Mouse (Mus musculus): ENCODE data around the gene Olfr1537. TPM values are rescaled to one million over a fixed set of nuclear protein-coding genes. Genes with fewer than 3 reads are reported as not detected.
A peak's percentile ranks its signal among the peaks of the same experiment; 100 is the strongest.

The Olfr1537 gene
- polyA plus RNA-seq (2015; fragmentation: Nextera tagmentation; extraction: Ambion mirVana), result not detected in 2 replicates

DNA sequence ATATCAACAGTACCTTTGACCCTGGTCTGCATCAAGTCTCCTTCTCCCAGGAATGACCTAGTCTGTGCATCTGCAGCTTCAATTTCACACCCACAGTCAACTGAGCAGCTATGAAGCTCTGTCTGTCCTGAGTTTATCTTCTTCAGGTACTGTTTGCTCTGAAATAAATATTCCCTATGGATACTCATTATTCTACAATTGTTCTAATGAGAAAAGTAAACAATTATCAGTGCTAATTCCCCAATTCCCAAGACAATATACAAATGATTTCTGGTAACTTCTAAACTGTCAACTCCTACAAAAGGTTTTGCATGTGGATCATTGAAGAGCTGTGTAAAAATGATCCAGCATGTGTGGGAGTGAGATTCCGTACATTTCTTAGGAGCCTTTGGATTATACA lies at the start of gene Olfr1537:
Olfr1537 (minus strand) TSS at position 101 of the 400 bp plus-strand sequence.
- no peak within 1 kb of the TSS for H3K27ac ChIP-seq (replicated peaks)
- H3K9me3 ChIP-seq (ENCODE audit: control insufficient read depth, low read length), result no peaks in the 10 kb centered on the region
- no peak for ATAC-seq (ENCODE audit: low FRiP score, low TSS enrichment)
- no peak for DNase-seq (ENCODE audit: low spot score)
- H3K4me3 ChIP-seq (ENCODE audit: low read depth, low read length), result no peak within 1 kb of the TSS
- TF ChIP-seq EP300 (optimal IDR thresholded peaks at IDR 0.05), result no peak
- no peak for TF ChIP-seq CTCF (IDR thresholded peaks at IDR 0.05; ENCODE audit: low read depth)
- no peak within 1 kb of the TSS for H3K4me2 ChIP-seq (replicated peaks; ENCODE audit: low read depth)
- no peaks in the 10 kb centered on the region for H3K4me1 ChIP-seq (replicated peaks; ENCODE audit: control insufficient read depth, insufficient read depth)
- WGBS, result 67% methylated on average over 1 of the region's 1 CpGs
- no peak within 1 kb of the TSS for H3K9ac ChIP-seq (ENCODE audit: low read length)
- H3K27me3 ChIP-seq (ENCODE audit: control insufficient read depth, insufficient read depth, low read length), result no peaks in the 10 kb centered on the region
- H3K36me3 ChIP-seq (ENCODE audit: control insufficient read depth, insufficient read depth, low read length), result no peaks in the 10 kb centered on the region

DNA sequence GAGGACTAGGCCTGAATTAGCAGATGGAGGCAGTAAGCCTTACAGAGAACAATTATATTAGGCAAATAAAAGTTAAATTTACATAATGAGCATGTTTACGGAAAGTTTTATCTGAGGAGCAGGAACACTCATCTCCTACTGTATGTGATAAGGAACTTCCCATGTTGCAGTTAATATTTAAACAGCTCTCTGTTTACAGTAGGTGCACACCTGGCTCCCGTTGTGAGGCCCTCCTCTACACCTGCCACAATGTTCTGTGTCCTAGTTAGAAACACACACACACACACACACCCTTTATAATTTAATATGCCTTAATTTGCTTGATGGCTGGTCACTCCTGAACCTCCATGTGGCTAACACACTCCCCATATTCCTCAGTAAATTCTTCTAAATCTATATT lies 37.3 kb upstream of the Olfr1537 start:
- 48% methylated on average over 2 of the region's 2 CpGs for WGBS
- H3K4me1 ChIP-seq (replicated peaks; ENCODE audit: control insufficient read depth, insufficient read depth), result no peaks in the 10 kb centered on the region
- H3K4me3 ChIP-seq (ENCODE audit: low read depth, low read length), result no peak overlapping the region
- H3K9me3 ChIP-seq (ENCODE audit: control insufficient read depth, low read length), result no peaks in the 10 kb centered on the region
- no peak overlapping the region for H3K9ac ChIP-seq (ENCODE audit: low read length)
- no peak overlapping the region for H3K4me2 ChIP-seq (replicated peaks; ENCODE audit: low read depth)
- H3K27me3 ChIP-seq (ENCODE audit: control insufficient read depth, insufficient read depth, low read length), result no peaks in the 10 kb centered on the region
- no peak overlapping the region for H3K27ac ChIP-seq (replicated peaks)
- ATAC-seq (ENCODE audit: low FRiP score, low TSS enrichment) (peak; percentile 64; the same call in 1 of the 2 replicates), DNase-seq (ENCODE audit: low spot score) (peak; percentile 20)
- no peaks in the 10 kb centered on the region for H3K36me3 ChIP-seq (ENCODE audit: control insufficient read depth, insufficient read depth, low read length)
- no peak for TF ChIP-seq EP300 (optimal IDR thresholded peaks at IDR 0.05)
- TF ChIP-seq CTCF (IDR thresholded peaks at IDR 0.05; ENCODE audit: low read depth), result no peak

DNA sequence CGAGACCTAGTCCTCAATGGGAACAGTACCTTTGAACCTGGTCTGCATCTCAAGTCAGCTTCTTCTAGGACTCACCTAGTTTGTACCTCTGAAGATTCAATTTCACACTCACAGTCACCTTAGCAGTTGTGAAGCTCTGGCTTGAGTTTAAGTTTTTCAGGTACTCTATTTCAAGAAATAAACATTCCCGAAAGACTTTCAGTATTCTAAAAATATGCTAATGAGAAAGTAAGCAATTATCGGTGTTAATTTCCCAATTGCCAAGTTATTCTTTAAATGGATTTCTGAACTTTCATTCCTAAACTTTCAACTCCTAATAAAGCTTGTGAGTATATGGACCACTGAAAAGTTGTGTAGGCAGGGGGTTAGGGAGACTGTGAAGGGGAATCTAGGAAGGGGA lies 26.9 kb upstream of the Olfr1537 start, which contains the start of gene Olfr945:
Olfr945 (minus strand) TSS at position 101 of the 400 bp plus-strand sequence.
- H3K9ac ChIP-seq (ENCODE audit: low read length), result no peak within 1 kb of the TSS
- no peaks in the 10 kb centered on the region for H3K27me3 ChIP-seq (ENCODE audit: control insufficient read depth, insufficient read depth, low read length)
- H3K4me3 ChIP-seq (ENCODE audit: low read depth, low read length), result no peak within 1 kb of the TSS
- H3K4me2 ChIP-seq (replicated peaks; ENCODE audit: low read depth), result no peak within 1 kb of the TSS
- TF ChIP-seq EP300 (optimal IDR thresholded peaks at IDR 0.05) (no peak), CTCF (IDR thresholded peaks at IDR 0.05; ENCODE audit: low read depth) (no peak)
- H3K36me3 ChIP-seq (ENCODE audit: control insufficient read depth, insufficient read depth, low read length), result no peaks in the 10 kb centered on the region
- H3K4me1 ChIP-seq (replicated peaks; ENCODE audit: control insufficient read depth, insufficient read depth), result no peaks in the 10 kb centered on the region
- H3K27ac ChIP-seq (replicated peaks), result no peak within 1 kb of the TSS
- 86% methylated on average over 3 of the region's 3 CpGs for WGBS
- DNase-seq (ENCODE audit: low spot score) (no peak), ATAC-seq (ENCODE audit: low FRiP score, low TSS enrichment) (no peak)
- H3K9me3 ChIP-seq (ENCODE audit: control insufficient read depth, low read length), result no peaks in the 10 kb centered on the region

DNA sequence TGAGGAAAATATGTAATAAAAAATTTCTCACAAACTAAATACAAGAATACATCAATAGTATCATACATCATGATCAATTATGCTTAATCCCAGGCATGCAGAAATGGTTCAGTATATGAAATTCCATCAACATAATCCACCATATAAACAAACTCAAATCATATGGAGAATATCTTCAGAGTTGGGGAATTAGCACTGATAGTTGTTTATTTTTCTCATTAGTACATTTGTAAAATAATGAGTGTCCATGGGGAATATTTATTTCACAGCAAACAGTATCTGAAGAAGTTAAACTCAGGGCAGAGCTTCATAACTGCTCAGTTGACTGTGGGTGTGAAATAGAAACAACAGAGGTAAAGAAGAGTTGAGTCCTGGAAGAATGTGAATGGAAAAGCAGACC lies 48.2 kb downstream of the Olfr1537 start, which contains the start of gene Olfr944:
Olfr944 (plus strand) TSS at position 301 of the 400 bp plus-strand sequence.
- DNase-seq (ENCODE audit: low spot score), result no peak
- TF ChIP-seq EP300 (optimal IDR thresholded peaks at IDR 0.05) (no peak), CTCF (IDR thresholded peaks at IDR 0.05; ENCODE audit: low read depth) (no peak)
- Histone ChIP-seq H3K4me2 (replicated peaks; ENCODE audit: low read depth) (no peak within 1 kb of the TSS), H3K9ac (ENCODE audit: low read length) (no peak within 1 kb of the TSS), H3K36me3 (ENCODE audit: control insufficient read depth, insufficient read depth, low read length) (no peaks in the 10 kb centered on the region), H3K27ac (replicated peaks) (no peak within 1 kb of the TSS), H3K27me3 (ENCODE audit: control insufficient read depth, insufficient read depth, low read length) (no peaks in the 10 kb centered on the region), H3K4me3 (ENCODE audit: low read depth, low read length) (no peak within 1 kb of the TSS), H3K4me1 (replicated peaks; ENCODE audit: control insufficient read depth, insufficient read depth) (no peaks in the 10 kb centered on the region), H3K9me3 (ENCODE audit: control insufficient read depth, low read length) (no peaks in the 10 kb centered on the region)
- no peak for ATAC-seq (ENCODE audit: low FRiP score, low TSS enrichment)

Other genes starting within 250 kb of the Olfr1537 start
- not detected in 2 replicates for gene Olfr146, start 226.6 kb downstream of the Olfr1537 start, polyA plus RNA-seq (2015; fragmentation: Nextera tagmentation; extraction: Ambion mirVana)
- not detected in 2 replicates for gene Olfr937, start 185.0 kb downstream of the Olfr1537 start, polyA plus RNA-seq (2015; fragmentation: Nextera tagmentation; extraction: Ambion mirVana)
- gene Olfr938, start 171.1 kb downstream of the Olfr1537 start, polyA plus RNA-seq (2015; fragmentation: Nextera tagmentation; extraction: Ambion mirVana), result not detected in 2 replicates
- not detected in 2 replicates for gene Olfr27, start 121.9 kb downstream of the Olfr1537 start, polyA plus RNA-seq (2015; fragmentation: Nextera tagmentation; extraction: Ambion mirVana)
- gene Olfr943, start 83.7 kb downstream of the Olfr1537 start, polyA plus RNA-seq (2015; fragmentation: Nextera tagmentation; extraction: Ambion mirVana), result 0.01 TPM in 1 of 2 replicates, not detected in the other
- not detected in 2 replicates for gene Olfr944, start 48.1 kb downstream of the Olfr1537 start, polyA plus RNA-seq (2015; fragmentation: Nextera tagmentation; extraction: Ambion mirVana)
- gene Olfr945, start 26.8 kb upstream of the Olfr1537 start, polyA plus RNA-seq (2015; fragmentation: Nextera tagmentation; extraction: Ambion mirVana), result not detected in 2 replicates
- gene Olfr948, start 76.1 kb upstream of the Olfr1537 start, polyA plus RNA-seq (2015; fragmentation: Nextera tagmentation; extraction: Ambion mirVana), result not detected in 2 replicates
- not detected in 2 replicates for gene Olfr951, start 137.4 kb upstream of the Olfr1537 start, polyA plus RNA-seq (2015; fragmentation: Nextera tagmentation; extraction: Ambion mirVana)
- gene Olfr952, start 177.2 kb upstream of the Olfr1537 start, polyA plus RNA-seq (2015; fragmentation: Nextera tagmentation; extraction: Ambion mirVana), result not detected in 2 replicates
- gene Olfr954, start 206.7 kb upstream of the Olfr1537 start, polyA plus RNA-seq (2015; fragmentation: Nextera tagmentation; extraction: Ambion mirVana), result 0.02 TPM in 1 of 2 replicates, not detected in the other
- not detected in 2 replicates for gene Olfr955, start 221.9 kb upstream of the Olfr1537 start, polyA plus RNA-seq (2015; fragmentation: Nextera tagmentation; extraction: Ambion mirVana)
- gene Olfr44, start 244.0 kb upstream of the Olfr1537 start, polyA plus RNA-seq (2015; fragmentation: Nextera tagmentation; extraction: Ambion mirVana), result not detected in 2 replicates

All from stomach, postnatal 0 days (tissue).